In the genomic region with DNA sequence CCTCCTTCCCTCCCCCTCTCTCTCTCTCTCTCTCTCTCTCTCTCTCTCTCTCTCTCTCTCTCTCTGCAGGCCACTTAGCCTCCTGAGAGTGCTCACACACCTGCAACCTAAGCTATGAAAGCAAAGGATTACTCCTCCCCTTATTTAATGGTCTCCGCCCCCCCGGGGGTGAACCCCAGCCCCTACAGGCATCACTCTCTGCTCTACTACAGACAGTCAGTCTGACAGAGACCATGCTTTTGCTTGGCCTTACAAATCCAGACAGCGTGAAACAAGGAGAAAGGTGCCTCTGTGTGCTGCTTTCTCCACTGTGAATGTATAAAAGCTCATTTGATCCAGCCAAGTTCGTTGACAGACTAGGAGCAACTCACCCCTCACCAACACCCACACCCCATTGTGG, we compare ENCODE assay signal across 23 mouse cellular contexts.
A peak's percentile ranks its signal among the peaks of the same experiment; 100 is the strongest.
DNase-seq lines count a peak whose midpoint lies in the region; ATAC-seq and TF ChIP-seq lines count a peak whose summit lies in the region.
"Had no signal": no experiment of that assay in that cellular context is flagged by ENCODE, and none has a peak within 500 bp of the region (broad histone marks: within the 10 kb centered on the region; RNA-seq: fewer than 3 reads in every experiment).

No protein-coding gene starts in this region.

- TF ChIP-seq CTCF in layer of hippocampus, adult 2 months (conservative IDR thresholded peaks at IDR 0.05): no peak

- 46% methylated on average over 4 of the region's 4 CpGs for WGBS in midbrain, embryonic 16.5 days
- 38% methylated on average over 4 of the region's 4 CpGs for WGBS in midbrain, embryonic 14.5 days
- WGBS in limb, embryonic 13.5 days: 36% methylated on average over 4 of the region's 4 CpGs

- no peak overlapping the region for H3K4me2 ChIP-seq in midbrain, embryonic 16.5 days (ENCODE audit: low read length)
- no peak overlapping the region for H3K4me2 ChIP-seq in midbrain, embryonic 14.5 days (ENCODE audit: low read length)
- H3K4me2 ChIP-seq in limb, embryonic 13.5 days (replicated peaks): no peak overlapping the region
- H3K4me2 ChIP-seq: embryonic facial prominence, embryonic 15.5 days; forebrain, embryonic 12.5 days; forebrain, embryonic 15.5 days; heart, embryonic 11.5 days; hindbrain, embryonic 13.5 days had no signal

- H3K27me3 ChIP-seq in midbrain, embryonic 16.5 days (ENCODE audit: control insufficient read depth, insufficient read depth, low read depth, low read length): no peaks in the 10 kb centered on the region
- no peaks in the 10 kb centered on the region for H3K27me3 ChIP-seq in midbrain, embryonic 14.5 days (ENCODE audit: control insufficient read depth, insufficient read depth, low read length)
- no peaks in the 10 kb centered on the region for H3K27me3 ChIP-seq in limb, embryonic 13.5 days
- H3K27me3 ChIP-seq: embryonic facial prominence, embryonic 15.5 days; forebrain, embryonic 12.5 days; forebrain, embryonic 15.5 days; hindbrain, embryonic 13.5 days had no signal

- no peak for ATAC-seq in midbrain, embryonic 16.5 days
- ATAC-seq in midbrain, embryonic 14.5 days (ENCODE audit: low FRiP score, low TSS enrichment): no peak
- ATAC-seq in limb, embryonic 13.5 days (ENCODE audit: low FRiP score, low read depth): peak; percentile 71
- ATAC-seq: CD4-positive, CD25-positive, alpha-beta regulatory T cell, adult 4 months; forebrain, embryonic 15.5 days; hindbrain, embryonic 16.5 days had no signal

- H3K27ac ChIP-seq in layer of hippocampus, adult 2 months: 0 out of 2 replicates have a peak overlapping the region, but pooled peaks have one; percentile 23
- H3K27ac ChIP-seq in midbrain, embryonic 16.5 days (ENCODE audit: low read length): 0 out of 2 replicates have a peak overlapping the region, but pooled peaks have one; percentile 17
- H3K27ac ChIP-seq in midbrain, embryonic 14.5 days (replicated peaks; ENCODE audit: low read depth, low read length): no peak overlapping the region
- 0 out of 2 replicates have a peak overlapping the region, but pooled peaks have one; percentile 15 for H3K27ac ChIP-seq in limb, embryonic 13.5 days
- H3K27ac ChIP-seq: embryonic facial prominence, embryonic 15.5 days; forebrain, embryonic 12.5 days; forebrain, embryonic 15.5 days; hindbrain, embryonic 10.5 days; hindbrain, embryonic 13.5 days had no signal

- no peak overlapping the region for H3K4me3 ChIP-seq in layer of hippocampus, adult 2 months
- no peak overlapping the region for H3K4me3 ChIP-seq in midbrain, embryonic 16.5 days (ENCODE audit: low read depth, low read length)
- no peak overlapping the region for H3K4me3 ChIP-seq in midbrain, embryonic 14.5 days (replicated peaks; ENCODE audit: low read depth, low read length)
- no peak overlapping the region for H3K4me3 ChIP-seq in limb, embryonic 13.5 days
- H3K4me3 ChIP-seq: embryonic facial prominence, embryonic 15.5 days; forebrain, embryonic 12.5 days; forebrain, embryonic 15.5 days; hindbrain, embryonic 10.5 days; hindbrain, embryonic 13.5 days had no signal

- H3K36me3 ChIP-seq in midbrain, embryonic 16.5 days (ENCODE audit: control insufficient read depth, insufficient read depth, low read length): no peaks in the 10 kb centered on the region
- no peaks in the 10 kb centered on the region for H3K36me3 ChIP-seq in midbrain, embryonic 14.5 days (ENCODE audit: control insufficient read depth, insufficient read depth, low read length)
- no peaks in the 10 kb centered on the region for H3K36me3 ChIP-seq in limb, embryonic 13.5 days
- H3K36me3 ChIP-seq: embryonic facial prominence, embryonic 15.5 days; forebrain, embryonic 12.5 days; forebrain, embryonic 15.5 days; hindbrain, embryonic 10.5 days; hindbrain, embryonic 13.5 days had no signal

- H3K4me1 ChIP-seq in midbrain, embryonic 16.5 days (ENCODE audit: control insufficient read depth, insufficient read depth, low read length): no peaks in the 10 kb centered on the region
- no peaks in the 10 kb centered on the region for H3K4me1 ChIP-seq in midbrain, embryonic 14.5 days (ENCODE audit: control insufficient read depth, insufficient read depth, low read length)
- H3K4me1 ChIP-seq in limb, embryonic 13.5 days: peaks cover 4% of the 10 kb centered on the region; the same call in 1 of the 2 replicates
- H3K4me1 ChIP-seq: embryonic facial prominence, embryonic 15.5 days; forebrain, embryonic 12.5 days; forebrain, embryonic 15.5 days; hindbrain, embryonic 10.5 days; hindbrain, embryonic 13.5 days had no signal

- DNase-seq in layer of hippocampus, adult 2 months (ENCODE audit: low spot score in 2 of 2): no peak
- no peak for DNase-seq in layer of hippocampus, adult 9-10 months (ENCODE audit: low spot score)
- DNase-seq in midbrain, embryonic 14.5 days: no peak
- DNase-seq in spleen, postnatal 36 days (ENCODE audit: low spot score in 2 of 2): no peak
- DNase-seq: adrenal gland, adult 2 months; adrenal gland, postnatal 14 days; cerebellum, adult 11 months; cerebellum, adult 2 months; cerebellum, adult 9-11 months; cerebellum, postnatal 25 days; gastrocnemius, postnatal 10 days; gastrocnemius, postnatal 36 days; heart, postnatal 36 days had no signal

- no peaks in the 10 kb centered on the region for H3K9me3 ChIP-seq in midbrain, embryonic 16.5 days (replicated peaks; ENCODE audit: control insufficient read depth, low read length, poor library complexity, severe bottlenecking)
- no peaks in the 10 kb centered on the region for H3K9me3 ChIP-seq in midbrain, embryonic 14.5 days (ENCODE audit: control insufficient read depth, low read length)
- no peaks in the 10 kb centered on the region for H3K9me3 ChIP-seq in limb, embryonic 13.5 days
- H3K9me3 ChIP-seq: embryonic facial prominence, embryonic 15.5 days; forebrain, embryonic 12.5 days; forebrain, embryonic 15.5 days; hindbrain, embryonic 10.5 days; hindbrain, embryonic 13.5 days had no signal

- H3K9ac ChIP-seq in midbrain, embryonic 16.5 days (ENCODE audit: low read depth, low read length): no peak overlapping the region
- H3K9ac ChIP-seq in midbrain, embryonic 14.5 days (replicated peaks; ENCODE audit: low read length): no peak overlapping the region
- no peak overlapping the region for H3K9ac ChIP-seq in limb, embryonic 13.5 days
- H3K9ac ChIP-seq: embryonic facial prominence, embryonic 15.5 days; forebrain, embryonic 12.5 days; forebrain, embryonic 15.5 days; hindbrain, embryonic 13.5 days had no signal
